ENCODE assay signal across 25 mouse cellular contexts in the genomic region with DNA sequence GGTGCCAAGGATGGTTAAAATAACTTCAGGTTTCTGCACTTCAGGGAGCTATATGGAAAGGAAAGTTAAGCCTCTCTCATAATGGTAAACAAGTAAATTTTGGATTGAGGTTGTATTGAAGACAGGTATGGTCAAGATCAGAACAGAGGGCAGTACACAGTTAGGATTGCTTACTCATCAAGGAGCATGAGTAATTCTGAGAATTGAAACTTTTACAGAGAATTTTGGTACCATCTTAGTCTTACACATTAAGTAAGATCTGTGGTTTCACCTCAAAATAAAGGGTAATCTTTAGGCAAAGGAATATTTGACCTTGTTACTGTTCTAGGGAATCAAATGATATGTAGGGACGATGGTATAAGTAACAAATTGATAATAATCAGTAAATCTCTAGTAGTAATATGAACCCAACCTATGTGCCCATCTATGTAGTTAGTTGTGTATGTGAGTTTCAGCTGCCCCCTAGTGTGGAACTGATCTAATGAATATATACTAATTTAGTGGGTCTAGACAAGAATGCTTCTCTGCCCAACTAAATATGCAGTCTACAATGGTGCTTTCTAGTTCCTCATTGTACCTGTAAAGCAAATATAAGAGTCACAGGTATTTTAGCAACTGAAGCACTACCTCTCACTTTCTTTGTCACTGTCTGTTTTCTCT. TPM values are rescaled to one million over a fixed set of nuclear protein-coding genes. Genes with fewer than 3 reads are reported as not detected.
A peak's percentile ranks its signal among the peaks of the same experiment; 100 is the strongest.
DNase-seq lines count a peak whose midpoint lies in the region; TF ChIP-seq lines count a peak whose summit lies in the region.
"Had no signal": no experiment of that assay in that cellular context is flagged by ENCODE, and none has a peak within 500 bp of the region (broad histone marks: within the 10 kb centered on the region; RNA-seq: fewer than 3 reads in every experiment).

No protein-coding gene starts in this region.

- H3K79me2 ChIP-seq in MEL (ENCODE audit: control insufficient read depth, insufficient read depth, low read length, poor library complexity) = no peaks in the 10 kb centered on the region

- H3K4me3 ChIP-seq in layer of hippocampus, adult 2 months = no peak overlapping the region
- H3K4me3 ChIP-seq in MEL (ENCODE audit: control insufficient read depth in 1 of 2, insufficient read depth in 1 of 2, low read depth in 2 of 2, low read length in 2 of 2) = no peak overlapping the region
- H3K4me3 ChIP-seq in thymus, adult 2 months (ENCODE audit: control insufficient read depth, insufficient read depth, low read length) = no peak overlapping the region
- H3K4me3 ChIP-seq: embryonic facial prominence, embryonic 12.5 days; forebrain, embryonic 15.5 days; heart, embryonic 10.5 days; hindbrain, embryonic 13.5 days; intestine, embryonic 15.5 days had no signal

- no peaks in the 10 kb centered on the region for H3K27me3 ChIP-seq in MEL (ENCODE audit: control insufficient read depth in 1 of 2, insufficient read depth in 2 of 2, low read length in 2 of 2)
- no peaks in the 10 kb centered on the region for H3K27me3 ChIP-seq in splenic B cell, adult 2 months (ENCODE audit: control insufficient read depth, insufficient read depth, low read length, poor library complexity, severe bottlenecking)
- H3K27me3 ChIP-seq in thymus, adult 2 months (ENCODE audit: control insufficient read depth, insufficient read depth, low read length) = no peaks in the 10 kb centered on the region
- H3K27me3 ChIP-seq: embryonic facial prominence, embryonic 12.5 days; forebrain, embryonic 15.5 days; hindbrain, embryonic 13.5 days; intestine, embryonic 15.5 days had no signal

- peak; percentile 50 for TF ChIP-seq CTCF in layer of hippocampus, adult 2 months (conservative IDR thresholded peaks at IDR 0.05)
- TF ChIP-seq CTCF in MEL (IDR thresholded peaks at IDR 0.05 in 2 of 3, conservative IDR thresholded peaks at IDR 0.05 in 1 of 3; ENCODE audit: control insufficient read depth in 1 of 3, insufficient read depth in 1 of 3, low read depth in 2 of 3, low read length in 3 of 3, poor library complexity in 1 of 3, severe bottlenecking in 1 of 3) = peak in 1 of 3 experiments; percentile 60; a peak in 3 of 6 replicates
- TF ChIP-seq CTCF in thymus, adult 2 months (IDR thresholded peaks at IDR 0.05; ENCODE audit: borderline replicate concordance, control insufficient read depth, extremely low read depth, insufficient read depth, low read length, poor library complexity) = no peak

- WGBS in thymus, adult 2 months = 66% methylated on average over 1 of the region's 1 CpGs

- peaks cover 0 to 13% of the 10 kb centered on the region in 2 experiments; a peak in 2 of 4 replicates for H3K36me3 ChIP-seq in MEL (ENCODE audit: control insufficient read depth in 1 of 2, insufficient read depth in 2 of 2, low read length in 2 of 2)
- no peaks in the 10 kb centered on the region for H3K36me3 ChIP-seq in splenic B cell, adult 2 months (ENCODE audit: control insufficient read depth, insufficient read depth, low read length, poor library complexity, severe bottlenecking)
- H3K36me3 ChIP-seq in thymus, adult 2 months (ENCODE audit: control insufficient read depth, insufficient read depth, low read length) = no peaks in the 10 kb centered on the region
- H3K36me3 ChIP-seq: embryonic facial prominence, embryonic 12.5 days; forebrain, embryonic 15.5 days; G1E; heart, embryonic 10.5 days; hindbrain, embryonic 13.5 days; intestine, embryonic 15.5 days had no signal

- peaks cover 3% of the 10 kb centered on the region in 2 experiments; a peak in 2 of 4 replicates for H3K4me1 ChIP-seq in MEL (ENCODE audit: control insufficient read depth in 1 of 2, insufficient read depth in 2 of 2, low read length in 2 of 2)
- H3K4me1 ChIP-seq in thymus, adult 2 months (replicated peaks; ENCODE audit: control insufficient read depth, insufficient read depth, low read length) = no peaks in the 10 kb centered on the region
- H3K4me1 ChIP-seq: embryonic facial prominence, embryonic 12.5 days; forebrain, embryonic 15.5 days; heart, embryonic 10.5 days; hindbrain, embryonic 13.5 days; intestine, embryonic 15.5 days had no signal

- no peak for TF ChIP-seq EP300 in MEL (IDR thresholded peaks at IDR 0.05; ENCODE audit: low read depth in 1 of 2, low read length in 2 of 2)

- no peak overlapping the region for H3K27ac ChIP-seq in layer of hippocampus, adult 2 months
- no peak overlapping the region; the same call in 1 of the 2 replicates for H3K27ac ChIP-seq in MEL (ENCODE audit: control insufficient read depth, low read depth, low read length)
- no peak overlapping the region for H3K27ac ChIP-seq in thymus, adult 2 months (ENCODE audit: control insufficient read depth, insufficient read depth, low read length)
- H3K27ac ChIP-seq: embryonic facial prominence, embryonic 12.5 days; forebrain, embryonic 15.5 days; heart, embryonic 10.5 days; hindbrain, embryonic 13.5 days; hindbrain, postnatal 0 days; intestine, embryonic 15.5 days had no signal

- TF ChIP-seq POLR2A in MEL (IDR thresholded peaks at IDR 0.05; ENCODE audit: control insufficient read depth in 1 of 2, insufficient read depth in 1 of 2, low read depth in 1 of 2, low read length in 2 of 2, poor library complexity in 1 of 2) = no peak
- TF ChIP-seq POLR2A in thymus, adult 2 months (IDR thresholded peaks at IDR 0.05; ENCODE audit: control insufficient read depth, extremely low read depth, insufficient read depth, low read length, poor library complexity) = no peak

- H3K9ac ChIP-seq in MEL (ENCODE audit: control insufficient read depth, low read depth, low read length, poor library complexity, severe bottlenecking) = no peak overlapping the region; the same call in 1 of the 2 replicates
- H3K9ac ChIP-seq: embryonic facial prominence, embryonic 12.5 days; forebrain, embryonic 15.5 days; hindbrain, embryonic 13.5 days; intestine, embryonic 15.5 days had no signal

- no peaks in the 10 kb centered on the region for H3K9me3 ChIP-seq in MEL (replicated peaks; ENCODE audit: insufficient read depth, low read length)
- H3K9me3 ChIP-seq: embryonic facial prominence, embryonic 12.5 days; forebrain, embryonic 15.5 days; G1E; heart, embryonic 10.5 days; hindbrain, embryonic 13.5 days; intestine, embryonic 15.5 days had no signal

- DNase-seq in layer of hippocampus, adult 2 months (ENCODE audit: low spot score in 2 of 2) = no peak
- DNase-seq in layer of hippocampus, adult 8-10 months (ENCODE audit: low spot score in 2 of 2) = no peak
- peak; percentile 47 for DNase-seq in A20 (ENCODE audit: low read depth, low spot score)
- peak; percentile 54 for DNase-seq in MEL (ENCODE audit: low read depth, low spot score)
- peak; percentile 55 for DNase-seq in splenic B cell, adult 2 months (ENCODE audit: low read depth, low spot score)
- no peak for DNase-seq in Muller cell, postnatal 12 days (ENCODE audit: inconsistent ontology term)
- DNase-seq in thymus, adult 2 months = no peak
- DNase-seq: adrenal gland, adult 8-10 months; adrenal gland, postnatal 36 days; cerebellum, adult 2 months; cerebellum, postnatal 14 days; embryo, embryonic 11 days; heart, postnatal 10 days; kidney, adult 18-20 months had no signal

- peak; percentile 67 for TF ChIP-seq RAD21 in MEL (IDR thresholded peaks at IDR 0.05; ENCODE audit: low read depth, low read length)

TF ChIP-seq in MEL, 35 proteins besides CTCF, POLR2A, EP300 and RAD21:
- no peak for TF ChIP-seq TCF12 (IDR thresholded peaks at IDR 0.05; ENCODE audit: low read depth, low read length)
- no peak for TF ChIP-seq MXI1 (IDR thresholded peaks at IDR 0.05; ENCODE audit: low read depth, low read length)
- no peak for TF ChIP-seq MYB (IDR thresholded peaks at IDR 0.05; ENCODE audit: low read depth, low read length)
- no peak for TF ChIP-seq ZMIZ1 (IDR thresholded peaks at IDR 0.05; ENCODE audit: low read depth, low read length)
- TF ChIP-seq CHD2 (IDR thresholded peaks at IDR 0.05; ENCODE audit: low read length) = no peak
- TF ChIP-seq ETS1 (IDR thresholded peaks at IDR 0.05; ENCODE audit: low read depth, low read length) = no peak
- TF ChIP-seq ZNF384 (IDR thresholded peaks at IDR 0.05; ENCODE audit: low read depth, low read length) = no peak
- TF ChIP-seq SMC3 (IDR thresholded peaks at IDR 0.05; ENCODE audit: low read depth, low read length) = peak; percentile 60
- TF ChIP-seq UBTF (IDR thresholded peaks at IDR 0.05; ENCODE audit: borderline replicate concordance, insufficient read depth, low read depth, low read length) = no peak
- no peak for TF ChIP-seq RCOR1 (IDR thresholded peaks at IDR 0.05; ENCODE audit: low read depth, low read length)
- peak; percentile 61; the same call in 1 of the 2 replicates for TF ChIP-seq ZC3H11A (IDR thresholded peaks at IDR 0.05; ENCODE audit: low read depth, low read length)
- TF ChIP-seq GABPA (IDR thresholded peaks at IDR 0.05; ENCODE audit: low read depth, low read length) = no peak
- TF ChIP-seq MAZ (IDR thresholded peaks at IDR 0.05; ENCODE audit: low read depth, low read length) = no peak
- TF ChIP-seq BHLHE40 (IDR thresholded peaks at IDR 0.05; ENCODE audit: borderline replicate concordance, low read depth, low read length) = no peak
- TF ChIP-seq JUND (IDR thresholded peaks at IDR 0.05; ENCODE audit: low read depth, low read length) = no peak
- no peak for TF ChIP-seq NRF1 (IDR thresholded peaks at IDR 0.05; ENCODE audit: insufficient read depth, low read depth, low read length, poor library complexity, severe bottlenecking)
- no peak for TF ChIP-seq GATA1 (IDR thresholded peaks at IDR 0.05; ENCODE audit: low read depth, low read length)

RNA-seq across cellular contexts. Expression of gene Lilra6, which starts 24.7 kb away (rescaled TPM):
- total RNA-seq in layer of hippocampus, adult 2 months (2021) = not detected
- total RNA-seq in layer of hippocampus, adult 8-10 months (2022) = not detected
- 0.04 TPM in 1 of 2 replicates, not detected in the other for total RNA-seq in MEL (2012; rRNA removed)
- under 1 TPM in 1 of 2 experiments, not detected in 1; 0.19 TPM for polyA plus RNA-seq in MEL (2012; ENCODE audit: insufficient read depth in 1 of 2, insufficient read length in 2 of 2, low read depth in 1 of 2, low replicate concordance in 2 of 2, missing spikeins in 1 of 2)
- 1.2 and 2.2 TPM in 2 replicates for polyA plus RNA-seq in thymus, adult 2 months (2012; rRNA removed)
- total RNA-seq: hindbrain, postnatal 0 days had no signal
- polyA plus RNA-seq: C2C12; cerebellum, adult 2 months; embryonic facial prominence, embryonic 12.5 days; forebrain, embryonic 11.5 days; forebrain, embryonic 15.5 days; G1E; heart, embryonic 10.5 days; heart, embryonic 14.5 days; hindbrain, embryonic 13.5 days; hindbrain, postnatal 0 days had no signal

RNA-seq across cellular contexts. Expression of gene Gm14548, which starts 42.1 kb away (rescaled TPM):
- not detected for total RNA-seq in layer of hippocampus, adult 2 months (2021)
- total RNA-seq in layer of hippocampus, adult 8-10 months (2022) = not detected
- total RNA-seq in MEL (2012; rRNA removed) = 0.04 and 0.16 TPM in 2 replicates
- polyA plus RNA-seq in MEL (2012; ENCODE audit: insufficient read depth in 1 of 2, insufficient read length in 2 of 2, low read depth in 1 of 2, low replicate concordance in 2 of 2, missing spikeins in 1 of 2) = under 1 TPM in 1 of 2 experiments, not detected in 1; 0.13 TPM
- polyA plus RNA-seq in thymus, adult 2 months (2012; rRNA removed) = 1.5 and 3.3 TPM in 2 replicates
- total RNA-seq: gastrocnemius, adult 8-10 months; hindbrain, postnatal 0 days had no signal
- polyA plus RNA-seq: C2C12; cerebellum, adult 2 months; embryonic facial prominence, embryonic 12.5 days; forebrain, embryonic 11.5 days; forebrain, embryonic 15.5 days; G1E; heart, embryonic 10.5 days; heart, embryonic 14.5 days; hindbrain, embryonic 13.5 days; hindbrain, postnatal 0 days had no signal

Comparison
In these comparisons a context has a peak if more than half of its experiments do, and no peak if none do; other contexts are left out.
1. DNase-seq: peak in A20 (single experiment), MEL (single experiment) and splenic B cell, adult 2 months (single experiment); none in layer of hippocampus, adult 2 months (0 of 2), layer of hippocampus, adult 8-10 months (0 of 2), Muller cell, postnatal 12 days (single experiment) and thymus, adult 2 months (single experiment).